Mouse (Mus musculus) cerebellum, adult 2 months (tissue): Measurements from ENCODE around the gene 1700125H20Rik. TPM values are rescaled to one million over a fixed set of nuclear protein-coding genes. Genes with fewer than 3 reads are reported as not detected.
"Not testable (repeated sequence)": the region's sequence is repeated elsewhere in the genome, so short reads cannot be mapped to it uniquely, and the experiment has no call there.

ENCODE experiments used
- DNase-seq, 2 experiments: peaks; one replicate each; pipeline ENCODE4 v3.0.0; 2021
- H3K27ac ChIP-seq: fragments of 200-500 bp; 2 replicates; pipeline ENCODE4 v1.5.1; 2012; ENCODE audit warnings: low read length, control low read depth, inconsistent platforms; ENCODE audit not compliant: insufficient read depth
- H3K27me3 ChIP-seq: fragments of 200-500 bp; 2 replicates; pipeline ENCODE4 v1.6.1; 2012; ENCODE audit warnings: inconsistent platforms, mild to moderate bottlenecking, low read length, moderate library complexity; ENCODE audit not compliant: control insufficient read depth, insufficient read depth
- H3K4me1 ChIP-seq: fragments of 200-500 bp; 2 replicates; pipeline ENCODE4 v1.6.1; 2011; ENCODE audit warnings: low read length; ENCODE audit not compliant: control insufficient read depth, insufficient read depth
- H3K4me3 ChIP-seq: fragments of 200-500 bp; replicated peaks from 2 replicates; pipeline ENCODE3; 2011; ENCODE audit warnings: mild to moderate bottlenecking, low read depth, low read length, control low read depth; ENCODE audit not compliant: insufficient read depth
- CTCF ChIP-seq: fragments of 200-500 bp; IDR thresholded peaks from 2 replicates; pipeline ENCODE4 v1.5.1; 2011; ENCODE audit warnings: low read depth, mild to moderate bottlenecking, control low read depth, low read length, moderate library complexity, borderline replicate concordance; ENCODE audit not compliant: insufficient read depth
- POLR2A ChIP-seq: fragments of 200-500 bp; IDR thresholded peaks from 2 replicates; pipeline ENCODE4 v1.6.1; 2011; ENCODE audit warnings: low read length, control low read depth, borderline replicate concordance; ENCODE audit not compliant: insufficient read depth
- WGBS: fragments of 180-500 bp; shearing (Covaris S2); methylation state at CpG from one replicate; pipeline ENCODE4 v1.1.7; 2018; 5-methylcytosine and 5-hydroxymethylcytosine counted together
- polyA plus RNA-seq: library from polyadenylated mRNA; depleted of rRNA; stranded (reverse); fragments of >200 nt; gene quantifications from 2 replicates; pipeline ENCODE4 v1.2.3, GENCODE M21; 2012

Gene 1700125H20Rik
- polyA plus RNA-seq, 1 experiment: not detected

DNA sequence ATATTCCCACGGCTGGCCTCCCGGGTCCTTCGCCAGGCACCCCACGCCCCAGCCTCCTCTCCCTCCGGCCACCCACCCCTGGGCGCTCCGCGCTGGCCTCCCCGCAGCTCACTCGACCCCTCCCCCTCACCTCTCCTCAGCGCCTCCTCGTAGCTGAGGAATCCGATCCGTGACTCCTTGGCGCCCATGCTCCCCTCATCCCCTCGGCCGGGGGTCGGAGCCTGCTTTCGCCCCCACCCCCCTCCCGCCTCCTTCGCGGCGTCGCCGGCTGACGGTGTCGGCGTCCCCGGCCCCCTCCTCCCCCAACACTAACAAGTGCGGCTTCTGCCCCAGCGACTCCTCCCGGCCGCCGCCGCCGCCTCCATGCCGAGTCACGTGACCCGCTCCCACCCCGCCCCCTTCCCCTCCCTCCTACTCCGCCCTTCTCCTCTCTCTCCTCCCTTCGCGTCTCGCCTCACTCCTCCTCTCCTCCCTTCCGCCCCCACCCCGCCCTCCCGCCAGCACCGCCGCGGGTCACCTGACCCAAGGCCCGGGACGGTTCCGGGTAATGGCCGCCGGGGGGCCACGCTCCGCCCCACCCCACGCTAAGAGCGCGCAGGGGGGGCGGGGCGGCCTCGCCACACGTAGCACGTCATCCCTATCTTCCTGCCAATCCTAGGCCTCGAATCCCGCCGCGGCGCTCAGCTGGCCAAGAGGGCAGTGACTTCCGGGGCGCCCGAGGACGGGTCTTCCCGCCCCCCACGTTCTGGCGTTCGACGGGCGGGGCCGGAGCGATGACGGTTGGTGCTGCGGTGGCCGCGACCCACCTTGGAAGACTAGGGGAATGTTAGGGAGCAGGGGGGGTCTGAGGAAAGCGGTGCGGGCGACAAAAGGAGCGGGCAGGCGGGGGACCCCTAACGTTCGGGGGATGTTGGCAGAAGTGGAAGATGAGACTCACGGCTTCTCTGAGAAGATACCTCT is 30.3 kb upstream of the 1700125H20Rik start, which contains the start of gene Usp32:
Gene Usp32 (minus strand): TSS at position 581 of the 960 bp plus-strand sequence.
- 1% methylated on average over 90 of the region's 94 CpGs for WGBS
- DNase-seq: peak; percentile 97 to 98
- TF ChIP-seq POLR2A: peak; percentile 89
- TF ChIP-seq CTCF: no peak

DNA sequence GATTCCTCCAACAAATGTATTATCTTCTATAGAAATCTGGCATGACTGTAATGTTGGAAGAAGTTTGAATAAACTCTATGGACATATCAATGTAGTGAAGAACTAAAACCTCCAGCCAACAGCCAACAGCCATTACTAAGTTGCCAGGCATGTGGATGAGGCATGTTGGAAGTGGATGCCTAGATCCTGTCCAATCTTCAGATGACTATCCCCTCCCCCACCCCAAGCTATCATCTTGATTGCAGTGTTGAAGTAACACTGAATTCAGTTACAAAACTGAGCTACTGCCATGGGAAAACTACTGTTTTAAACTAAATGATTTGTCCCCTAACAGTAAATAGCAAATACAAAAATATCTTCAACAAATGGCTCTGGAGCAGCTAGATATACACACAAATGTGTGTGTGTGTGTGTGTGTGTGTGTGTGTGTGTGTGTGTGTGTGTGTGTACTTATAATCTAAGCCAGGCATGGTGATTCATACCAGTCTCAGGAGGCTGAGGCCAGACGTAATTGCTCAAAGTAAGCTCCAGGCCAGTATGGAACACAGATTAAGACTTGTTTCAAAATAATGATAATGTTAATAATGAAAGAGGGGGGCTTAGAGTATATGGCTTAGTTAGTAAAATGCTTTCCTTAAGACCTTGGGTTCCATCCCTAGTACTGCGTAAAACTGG is 17.8 kb upstream of the 1700125H20Rik start:
- Histone ChIP-seq H3K4me3 (no peak overlapping the region), H3K4me1 (no peaks in the 10 kb centered on the region), H3K27me3 (no peaks in the 10 kb centered on the region), H3K27ac (no peak overlapping the region)
- WGBS: 87% methylated on average over 2 of the region's 2 CpGs
- TF ChIP-seq POLR2A: no peak
- TF ChIP-seq CTCF: no peak
- no peak for DNase-seq

More for the DNA sequence above, 30.3 kb upstream of the 1700125H20Rik start, which contains the start of gene Usp32:
- Histone ChIP-seq H3K4me3 (peak within 1 kb of the TSS; percentile 97), H3K27me3 (no peaks in the 10 kb centered on the region), H3K4me1 (no peaks in the 10 kb centered on the region), H3K27ac (peak within 1 kb of the TSS; percentile 83)

DNA sequence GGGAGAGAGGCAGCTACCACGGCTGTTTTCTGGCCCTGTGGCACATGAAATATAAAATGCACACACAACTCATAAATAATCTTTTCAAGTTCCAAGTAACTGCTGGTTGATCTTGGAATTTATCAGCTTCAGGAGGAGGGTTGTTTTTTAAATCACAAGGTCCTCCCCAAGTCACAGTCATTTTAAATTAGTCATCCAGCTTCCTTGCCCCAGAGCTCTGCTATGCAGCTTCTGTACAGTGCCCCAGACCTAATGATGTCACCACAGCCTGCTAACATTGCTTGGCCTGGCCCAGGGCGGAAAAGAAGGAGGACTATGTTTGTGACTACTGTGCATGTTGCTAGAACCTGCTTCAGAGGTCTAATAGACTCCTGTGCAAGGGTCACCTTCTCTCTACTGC is 12.9 kb upstream of the 1700125H20Rik start:
- no peaks in the 10 kb centered on the region for H3K27me3 ChIP-seq
- WGBS: 61% methylated on average over 2 of the region's 2 CpGs
- no peak overlapping the region for H3K4me3 ChIP-seq
- no peak overlapping the region for H3K27ac ChIP-seq
- H3K4me1 ChIP-seq: no peaks in the 10 kb centered on the region
- no peak for DNase-seq
- TF ChIP-seq POLR2A: no peak
- no peak for TF ChIP-seq CTCF

DNA sequence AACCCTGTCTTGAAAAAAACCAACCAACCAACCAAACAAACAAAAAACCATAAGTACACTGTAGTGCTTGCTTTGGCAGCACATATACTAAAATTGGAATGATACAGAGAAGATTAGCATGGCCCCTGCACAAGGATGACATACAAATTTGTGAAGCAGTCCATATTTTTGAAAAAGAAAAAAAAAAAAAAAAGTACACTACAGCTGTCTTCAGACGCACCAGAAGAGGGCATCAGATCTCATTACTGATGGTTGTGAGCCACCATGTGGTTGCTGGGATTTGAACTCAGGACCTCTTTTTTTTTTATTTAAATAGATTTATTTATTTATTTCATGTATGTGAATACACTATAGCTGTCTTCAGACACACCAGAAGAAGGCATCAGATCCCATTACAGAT is 7.2 kb upstream of the 1700125H20Rik start:
- DNase-seq, H3K4me3 ChIP-seq, H3K27me3 ChIP-seq, H3K27ac ChIP-seq, H3K4me1 ChIP-seq: not testable (repeated sequence)
- 64% methylated on average over 1 of the region's 1 CpGs for WGBS

DNA sequence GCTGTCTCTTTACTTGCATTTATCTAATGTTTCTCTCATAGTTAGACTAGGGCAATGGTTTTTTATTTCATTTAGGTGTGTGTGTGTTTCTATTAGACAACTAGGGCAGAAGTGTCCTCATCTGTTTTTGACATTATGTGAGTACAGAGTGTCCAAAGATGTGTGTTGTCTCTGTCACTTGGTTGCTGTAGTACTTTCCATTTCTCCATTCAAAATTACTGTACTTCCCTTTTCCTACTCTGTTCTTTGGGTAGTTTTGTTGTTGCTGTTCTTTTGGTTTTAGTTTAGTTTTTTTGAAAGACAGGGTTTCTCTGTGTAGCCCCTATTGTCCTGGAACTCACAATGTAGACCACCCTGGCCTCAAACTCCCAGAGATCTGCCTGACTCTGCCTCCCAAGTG is 5.8 kb upstream of the 1700125H20Rik start:
- Histone ChIP-seq H3K27ac (no peak overlapping the region), H3K4me1 (no peaks in the 10 kb centered on the region), H3K4me3 (no peak overlapping the region), H3K27me3 (no peaks in the 10 kb centered on the region)
- DNase-seq: no peak
- TF ChIP-seq CTCF (no peak), POLR2A (no peak)

DNA sequence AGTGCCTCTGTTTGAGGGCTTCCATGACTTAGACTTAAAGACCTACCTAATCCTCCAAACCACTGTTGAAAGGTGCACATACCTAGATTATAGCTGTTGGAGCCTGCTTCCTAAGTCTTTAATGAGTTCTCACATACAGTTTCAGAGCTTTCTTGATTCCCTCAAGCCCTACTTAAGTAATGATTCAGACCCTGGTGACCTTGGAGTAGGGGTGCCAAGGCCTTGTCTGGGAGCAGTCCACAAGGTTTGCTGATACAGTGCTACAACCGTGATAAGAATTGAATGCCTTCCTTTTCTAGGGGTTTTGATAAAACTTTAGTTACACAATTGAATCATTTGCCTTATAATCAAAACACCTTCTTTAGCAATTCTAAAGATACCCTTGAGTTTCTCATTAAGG is 2.7 kb upstream of the 1700125H20Rik start:
- H3K4me1 ChIP-seq: no peaks in the 10 kb centered on the region
- 94% methylated on average over 1 of the region's 1 CpGs for WGBS
- no peak overlapping the region for H3K4me3 ChIP-seq
- TF ChIP-seq POLR2A: no peak
- TF ChIP-seq CTCF: no peak
- no peaks in the 10 kb centered on the region for H3K27me3 ChIP-seq
- DNase-seq: no peak
- no peak overlapping the region for H3K27ac ChIP-seq

DNA sequence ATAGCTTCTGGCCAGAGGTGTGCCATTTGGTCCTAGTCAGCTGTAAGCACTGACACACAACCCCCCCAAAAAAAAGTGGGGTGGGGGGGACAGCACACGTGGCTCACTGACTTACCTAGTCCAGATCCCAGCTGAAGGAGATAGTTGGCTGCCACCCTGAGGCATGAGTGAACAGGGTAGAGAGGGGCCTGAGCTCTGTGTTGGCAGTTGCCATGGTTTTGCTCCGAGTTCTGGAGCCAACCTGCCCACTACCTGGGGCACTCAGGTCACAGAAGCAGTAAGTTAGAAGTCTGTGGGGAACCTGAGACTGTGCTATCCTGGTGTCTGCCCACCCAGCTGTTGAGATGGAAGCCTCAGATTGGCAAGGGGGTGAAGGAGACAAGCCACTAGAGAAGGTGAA is 629 bp downstream of the 1700125H20Rik start:
- WGBS: 24% methylated on average over 2 of the region's 2 CpGs
- Histone ChIP-seq H3K4me3 (no peak overlapping the region), H3K27ac (no peak overlapping the region), H3K27me3 (no peaks in the 10 kb centered on the region), H3K4me1 (no peaks in the 10 kb centered on the region)
- no peak for TF ChIP-seq CTCF
- TF ChIP-seq POLR2A: no peak
- no peak for DNase-seq

DNA sequence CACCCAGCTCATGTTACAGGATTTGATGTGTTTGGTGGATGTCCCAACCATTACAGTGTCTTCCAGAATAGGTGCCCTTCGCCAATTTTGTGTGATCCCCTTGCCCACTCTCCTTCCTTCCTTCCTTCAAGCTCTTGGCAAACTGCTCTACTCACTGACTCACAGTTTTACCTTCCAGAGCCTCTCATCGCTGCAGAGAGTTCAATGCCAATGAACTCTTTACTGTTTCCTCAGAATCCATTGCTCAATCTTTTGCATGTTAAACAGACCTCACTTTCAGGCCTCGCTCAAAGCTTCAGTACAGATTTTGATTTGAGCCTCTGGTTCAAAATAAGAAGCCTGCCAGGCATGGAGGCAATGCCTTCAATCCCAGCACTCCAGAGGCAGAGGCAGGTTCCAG is 5.7 kb downstream of the 1700125H20Rik start:
- H3K27me3 ChIP-seq: no peaks in the 10 kb centered on the region
- H3K27ac ChIP-seq: no peak overlapping the region
- H3K4me1 ChIP-seq: no peaks in the 10 kb centered on the region
- 78% methylated on average over 3 of the region's 3 CpGs for WGBS
- TF ChIP-seq POLR2A: no peak
- TF ChIP-seq CTCF: no peak
- H3K4me3 ChIP-seq: no peak overlapping the region
- no peak for DNase-seq
